Mouse (Mus musculus) fat pad, adult 2 months (tissue): ENCODE measurements at regions not wholly inside any gene's neighbourhood (a gene's known extent, or its start where the extent isn't known, plus 50 kb on each side); places are given as distances from the start of the nearest gene placed in this dataset.

ENCODE experiments used
- DNase-seq: peaks from one replicate; pipeline ENCODE4 v3.0.0-alpha.2; 2011; ENCODE audit warnings: low read depth, low spot score; ENCODE audit errors: extremely low read depth

- no peak for DNase-seq
These were observed 696.8 kb upstream of the 4930412O13Rik start for GRCm38 (mm10) chr2:9184243-9184642.

GRCm38 (mm10) chr2:9185780-9186483, 695.1 kb upstream of the 4930412O13Rik start:
- no peak for DNase-seq

- DNase-seq = no peak
These were observed 687.9 kb upstream of the 4930412O13Rik start for GRCm38 (mm10) chr2:9193195-9193594.

GRCm38 (mm10) chr2:9197025-9197424, 684.0 kb upstream of the 4930412O13Rik start:
- DNase-seq = peak; percentile 97

GRCm38 (mm10) chr2:9207963-9208362, 673.1 kb upstream of the 4930412O13Rik start:
- no peak for DNase-seq
